Comparison of ENCODE assay signal across 10 mouse cellular contexts in genomic region chr15:81359421-81359820, GRCm38 (mm10). TPM values are rescaled to one million over a fixed set of nuclear protein-coding genes. Genes with fewer than 3 reads are reported as not detected.
DNase-seq lines count a peak whose midpoint lies in the region; ATAC-seq and TF ChIP-seq lines count a peak whose summit lies in the region.
"Had no signal": no experiment of that assay in that cellular context is flagged by ENCODE, and none has a peak within 500 bp of the region (broad histone marks: within the 10 kb centered on the region; RNA-seq: fewer than 3 reads in every experiment).

No protein-coding gene starts in this region.

- H3K9me3 ChIP-seq in intestine, embryonic 15.5 days, result no peaks in the 10 kb centered on the region
- no peaks in the 10 kb centered on the region for H3K9me3 ChIP-seq in intestine, postnatal 0 days (ENCODE audit: control insufficient read depth)
- H3K9me3 ChIP-seq in E14TG2a.4 (ENCODE audit: low read length), result no peaks in the 10 kb centered on the region
- no peaks in the 10 kb centered on the region for H3K9me3 ChIP-seq in embryonic facial prominence, embryonic 12.5 days
- no peaks in the 10 kb centered on the region for H3K9me3 ChIP-seq in liver, embryonic 13.5 days (replicated peaks)

- H3K27ac ChIP-seq in intestine, embryonic 15.5 days, result no peak overlapping the region
- H3K27ac ChIP-seq in intestine, postnatal 0 days (ENCODE audit: low read depth, low read length), result no peak overlapping the region
- no peak overlapping the region for H3K27ac ChIP-seq in embryonic facial prominence, embryonic 12.5 days
- H3K27ac ChIP-seq in liver, embryonic 13.5 days, result peak overlapping the region; percentile 7; the same call in 1 of the 2 replicates

- no peaks in the 10 kb centered on the region for H3K27me3 ChIP-seq in intestine, embryonic 15.5 days (replicated peaks)
- peaks cover 6% of the 10 kb centered on the region; the same call in 1 of the 2 replicates for H3K27me3 ChIP-seq in intestine, postnatal 0 days (replicated peaks; ENCODE audit: control insufficient read depth, insufficient read depth, low read length)
- H3K27me3 ChIP-seq in E14TG2a.4 (ENCODE audit: insufficient read depth, low read length), result no peaks in the 10 kb centered on the region
- H3K27me3 ChIP-seq in embryonic facial prominence, embryonic 12.5 days, result no peaks in the 10 kb centered on the region
- H3K27me3 ChIP-seq in liver, embryonic 13.5 days, result no peaks in the 10 kb centered on the region
- H3K27me3 ChIP-seq: Patski had no signal

- WGBS in intestine, embryonic 15.5 days, result 88% methylated on average over 5 of the region's 5 CpGs
- 87% methylated on average over 5 of the region's 5 CpGs for WGBS in intestine, postnatal 0 days
- WGBS in embryonic facial prominence, embryonic 12.5 days, result 90% methylated on average over 5 of the region's 5 CpGs
- WGBS in liver, embryonic 13.5 days (ENCODE audit: insufficient replicate concordance), result 78% methylated on average over 5 of the region's 5 CpGs

- no peak overlapping the region for H3K4me3 ChIP-seq in intestine, embryonic 15.5 days (replicated peaks)
- no peak overlapping the region for H3K4me3 ChIP-seq in intestine, postnatal 0 days (ENCODE audit: low read depth, low read length)
- peak overlapping the region; percentile 91 for H3K4me3 ChIP-seq in E14TG2a.4 (replicated peaks; ENCODE audit: low read length)
- peak overlapping the region; percentile 74 for H3K4me3 ChIP-seq in embryonic facial prominence, embryonic 12.5 days
- peak overlapping the region; percentile 79 for H3K4me3 ChIP-seq in liver, embryonic 13.5 days (replicated peaks)

- ATAC-seq in intestine, embryonic 15.5 days, result no peak
- ATAC-seq in intestine, postnatal 0 days, result no peak
- ATAC-seq in embryonic facial prominence, embryonic 12.5 days (ENCODE audit: insufficient number of reproducible peaks, insufficient read depth, low FRiP score, low TSS enrichment), result no peak
- ATAC-seq in liver, embryonic 13.5 days (ENCODE audit: low read depth), result no peak
- ATAC-seq: Patski had no signal

- no peak for TF ChIP-seq CTCF in intestine, postnatal 0 days (IDR thresholded peaks at IDR 0.05; ENCODE audit: low read depth)
- no peak for TF ChIP-seq CTCF in E14TG2a.4 (conservative IDR thresholded peaks at IDR 0.05; ENCODE audit: low read length)

- peaks cover 17% of the 10 kb centered on the region; the same call in 1 of the 2 replicates for H3K4me1 ChIP-seq in intestine, embryonic 15.5 days (replicated peaks)
- H3K4me1 ChIP-seq in intestine, postnatal 0 days (replicated peaks; ENCODE audit: control insufficient read depth, insufficient read depth, low read length), result no peaks in the 10 kb centered on the region; the same call in 1 of the 2 replicates
- peaks cover 63% of the 10 kb centered on the region for H3K4me1 ChIP-seq in E14TG2a.4 (replicated peaks; ENCODE audit: low read depth, low read length)
- peaks cover 21% of the 10 kb centered on the region for H3K4me1 ChIP-seq in embryonic facial prominence, embryonic 12.5 days
- peaks cover 57% of the 10 kb centered on the region for H3K4me1 ChIP-seq in liver, embryonic 13.5 days (replicated peaks)

- H3K36me3 ChIP-seq in intestine, embryonic 15.5 days, result no peaks in the 10 kb centered on the region
- peaks cover 12% of the 10 kb centered on the region for H3K36me3 ChIP-seq in intestine, postnatal 0 days (ENCODE audit: control insufficient read depth, insufficient read depth)
- H3K36me3 ChIP-seq in E14TG2a.4 (ENCODE audit: insufficient read depth, low read length), result peaks cover 36% of the 10 kb centered on the region
- peaks cover 10% of the 10 kb centered on the region for H3K36me3 ChIP-seq in embryonic facial prominence, embryonic 12.5 days
- H3K36me3 ChIP-seq in liver, embryonic 13.5 days, result peaks cover 2% of the 10 kb centered on the region; the same call in 1 of the 2 replicates

- no peak overlapping the region for H3K9ac ChIP-seq in intestine, embryonic 15.5 days
- no peak overlapping the region for H3K9ac ChIP-seq in intestine, postnatal 0 days (ENCODE audit: low read depth, low read length)
- H3K9ac ChIP-seq in embryonic facial prominence, embryonic 12.5 days, result no peak overlapping the region
- H3K9ac ChIP-seq in liver, embryonic 13.5 days, result peak overlapping the region; percentile 86; the same call in 1 of the 2 replicates

- DNase-seq in liver, embryonic 13.5 days, result no peak
- DNase-seq in testis, postnatal 14 days (ENCODE audit: low spot score), result no peak
- DNase-seq in cerebellum, postnatal 36 days, result no peak
- DNase-seq in layer of hippocampus, adult 18-20 months (ENCODE audit: low spot score in 2 of 2), result no peak

- peak overlapping the region; percentile 73; the same call in 1 of the 2 replicates for H3K4me2 ChIP-seq in intestine, embryonic 15.5 days (replicated peaks)
- H3K4me2 ChIP-seq in intestine, postnatal 0 days (replicated peaks; ENCODE audit: low read depth), result no peak overlapping the region
- H3K4me2 ChIP-seq in embryonic facial prominence, embryonic 12.5 days (replicated peaks), result peak overlapping the region; percentile 69
- H3K4me2 ChIP-seq in liver, embryonic 13.5 days, result peak overlapping the region; percentile 86

RNA-seq across cellular contexts. Expression of gene Slc25a17, which starts 1.2 kb away (rescaled TPM):
- polyA plus RNA-seq in intestine, embryonic 15.5 days (2015; fragmentation: Nextera tagmentation; extraction: Ambion mirVana), result 69.5 and 71.8 TPM in 2 replicates
- 30.6 and 33.2 TPM in 2 replicates for polyA plus RNA-seq in intestine, postnatal 0 days (2015; fragmentation: Nextera tagmentation; extraction: Ambion mirVana)
- polyA plus RNA-seq in embryonic facial prominence, embryonic 12.5 days (2016; fragmentation: Nextera tagmentation; extraction: Ambion mirVana), result 112 TPM in 2 replicates
- 44.9 and 49.5 TPM in 2 replicates for polyA plus RNA-seq in liver, embryonic 13.5 days (2015; fragmentation: Nextera tagmentation; extraction: Ambion mirVana)
- total RNA-seq in layer of hippocampus, adult 18-20 months (2021), result 10 to 100 TPM; 37.9 to 43.3 TPM

RNA-seq across cellular contexts. Expression of gene St13, which starts 40.5 kb away (rescaled TPM):
- 145 and 170 TPM in 2 replicates for polyA plus RNA-seq in intestine, embryonic 15.5 days (2015; fragmentation: Nextera tagmentation; extraction: Ambion mirVana)
- polyA plus RNA-seq in intestine, postnatal 0 days (2015; fragmentation: Nextera tagmentation; extraction: Ambion mirVana), result 66.9 and 68.2 TPM in 2 replicates
- polyA plus RNA-seq in embryonic facial prominence, embryonic 12.5 days (2016; fragmentation: Nextera tagmentation; extraction: Ambion mirVana), result 199 and 207 TPM in 2 replicates
- 77.9 and 98.0 TPM in 2 replicates for polyA plus RNA-seq in liver, embryonic 13.5 days (2015; fragmentation: Nextera tagmentation; extraction: Ambion mirVana)
- total RNA-seq in layer of hippocampus, adult 18-20 months (2021), result 100 to 1,000 TPM; 179 to 183 TPM

RNA-seq across cellular contexts. Expression of gene Xpnpep3, which starts 40.5 kb away (rescaled TPM):
- polyA plus RNA-seq in intestine, embryonic 15.5 days (2015; fragmentation: Nextera tagmentation; extraction: Ambion mirVana), result 7.5 and 8.3 TPM in 2 replicates
- 2.3 and 2.4 TPM in 2 replicates for polyA plus RNA-seq in intestine, postnatal 0 days (2015; fragmentation: Nextera tagmentation; extraction: Ambion mirVana)
- 13.1 and 13.3 TPM in 2 replicates for polyA plus RNA-seq in embryonic facial prominence, embryonic 12.5 days (2016; fragmentation: Nextera tagmentation; extraction: Ambion mirVana)
- polyA plus RNA-seq in liver, embryonic 13.5 days (2015; fragmentation: Nextera tagmentation; extraction: Ambion mirVana), result 6.2 and 7.7 TPM in 2 replicates
- total RNA-seq in layer of hippocampus, adult 18-20 months (2021), result 10 to 100 TPM; 14.3 to 16.6 TPM

RNA-seq across cellular contexts. Expression of gene Dnajb7, which starts 48.7 kb away (rescaled TPM):
- polyA plus RNA-seq in intestine, embryonic 15.5 days (2015; fragmentation: Nextera tagmentation; extraction: Ambion mirVana), result 1.6 and 1.8 TPM in 2 replicates
- polyA plus RNA-seq in intestine, postnatal 0 days (2015; fragmentation: Nextera tagmentation; extraction: Ambion mirVana), result 0.17 and 0.35 TPM in 2 replicates
- 2.8 and 3.2 TPM in 2 replicates for polyA plus RNA-seq in embryonic facial prominence, embryonic 12.5 days (2016; fragmentation: Nextera tagmentation; extraction: Ambion mirVana)
- polyA plus RNA-seq in liver, embryonic 13.5 days (2015; fragmentation: Nextera tagmentation; extraction: Ambion mirVana), result 0.92 and 0.95 TPM in 2 replicates
- not detected for total RNA-seq in layer of hippocampus, adult 18-20 months (2021)
- polyA plus RNA-seq: brain, embryonic 14.5 days; Patski had no signal

Comparison
In these comparisons a context has a peak if more than half of its experiments do, and no peak if none do; other contexts are left out.
1. H3K4me3 ChIP-seq: peak in E14TG2a.4 (single experiment), embryonic facial prominence, embryonic 12.5 days (single experiment) and liver, embryonic 13.5 days (single experiment); none in intestine, embryonic 15.5 days (single experiment) and intestine, postnatal 0 days (single experiment).